Mouse (Mus musculus) liver, embryonic 15.5 days (tissue): ENCODE measurements at regions not wholly inside any gene's neighbourhood (a gene's known extent, or its start where the extent isn't known, plus 50 kb on each side); places are given as distances from the start of the nearest gene placed in this dataset.
A peak's percentile ranks its signal among the peaks of the same experiment; 100 is the strongest.

ENCODE experiments used
- ATAC-seq: fragments of 200-750 bp; cut with Nextera tagmentation; 2 replicates; pipeline ENCODE4 v1.8.0; 2017; ENCODE audit warnings: moderate number of reproducible peaks, mild to moderate bottlenecking, moderate library complexity; ENCODE audit not compliant: insufficient read depth
- H3K27ac ChIP-seq: fragments of 300-500 bp; sonication (generic); replicated peaks from 2 replicates; pipeline ENCODE4 v1.5.1; 2015; ENCODE audit warnings: mild to moderate bottlenecking, inconsistent platforms
- H3K27me3 ChIP-seq: fragments of 300-500 bp; sonication (generic); 2 replicates; pipeline ENCODE4 v1.6.1; 2015; ENCODE audit warnings: mild to moderate bottlenecking, inconsistent platforms
- H3K36me3 ChIP-seq: fragments of 300-500 bp; sonication (generic); replicated peaks from 2 replicates; pipeline ENCODE4 v1.6.1; 2015; ENCODE audit warnings: moderate library complexity, mild to moderate bottlenecking, inconsistent platforms
- H3K4me1 ChIP-seq: fragments of 300-500 bp; sonication (generic); replicated peaks from 2 replicates; pipeline ENCODE4 v1.6.1; 2015; ENCODE audit warnings: inconsistent platforms
- H3K4me2 ChIP-seq: fragments of 300-500 bp; sonication (generic); 2 replicates; pipeline ENCODE4 v1.6.1; 2015; ENCODE audit warnings: moderate library complexity, mild to moderate bottlenecking, inconsistent platforms
- H3K4me3 ChIP-seq: fragments of 300-500 bp; sonication (generic); replicated peaks from 2 replicates; pipeline ENCODE4 v1.5.1; 2015; ENCODE audit warnings: mild to moderate bottlenecking, inconsistent platforms
- H3K9ac ChIP-seq: fragments of 300-500 bp; sonication (generic); 2 replicates; pipeline ENCODE4 v1.6.1; 2015; ENCODE audit warnings: moderate library complexity, mild to moderate bottlenecking, inconsistent platforms
- H3K9me3 ChIP-seq: fragments of 300-500 bp; sonication (generic); replicated peaks from 2 replicates; pipeline ENCODE4 v1.6.1; 2016; ENCODE audit warnings: inconsistent platforms
- WGBS: fragments of 180-500 bp; shearing (Covaris S2); methylation state at CpG from one replicate; pipeline ENCODE4 v1.1.7; 2015; ENCODE audit warnings: mixed read lengths; ENCODE audit not compliant: insufficient replicate concordance; 5-methylcytosine and 5-hydroxymethylcytosine counted together

DNA sequence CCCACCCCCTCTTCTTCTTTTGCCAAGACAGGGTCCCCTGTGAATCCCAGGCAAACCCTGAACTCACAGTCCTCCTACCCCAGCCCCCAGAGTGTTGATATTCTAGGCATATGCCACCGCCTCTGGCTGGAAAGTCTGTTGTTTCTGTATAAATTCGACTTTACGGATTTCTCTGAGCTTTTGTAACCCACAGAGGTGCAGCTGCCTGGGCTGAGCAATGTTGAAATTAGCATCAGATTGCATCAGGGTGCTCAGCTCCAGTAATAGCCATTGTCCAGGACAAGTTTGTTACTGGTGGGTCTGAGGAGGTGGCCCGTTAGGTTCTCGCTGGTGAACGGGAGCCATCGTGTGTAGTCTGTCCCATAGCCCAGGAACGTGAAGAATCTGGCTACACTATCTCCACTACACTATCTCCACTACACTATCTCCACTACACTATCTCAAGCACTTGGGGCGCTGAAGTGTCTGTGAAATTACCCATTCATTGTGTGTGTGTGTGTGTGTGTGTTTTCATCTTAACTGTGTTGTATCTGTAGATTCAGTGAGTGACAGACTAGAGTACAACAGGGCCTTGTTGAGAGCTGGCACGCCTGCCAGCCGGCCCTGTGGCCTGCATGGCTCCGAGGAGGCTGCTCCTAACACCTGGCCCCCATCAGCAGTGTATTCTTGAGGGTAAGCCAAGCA, 92.4 kb upstream of the Hnrnpk start:
- Histone ChIP-seq H3K9me3 (no peaks in the 10 kb centered on the region), H3K9ac (no peak overlapping the region), H3K27me3 (peaks cover 26% of the 10 kb centered on the region), H3K4me2 (no peak overlapping the region), H3K4me1 (no peaks in the 10 kb centered on the region), H3K4me3 (no peak overlapping the region), H3K36me3 (no peaks in the 10 kb centered on the region), H3K27ac (no peak overlapping the region)
- WGBS, result 58% methylated on average over 12 of the region's 12 CpGs
- ATAC-seq, result no peak

GRCm38 (mm10) chr13:58494726-58495125, 91.6 kb upstream of the Hnrnpk start:
- H3K4me2 ChIP-seq, result no peak overlapping the region
- H3K9me3 ChIP-seq, result no peaks in the 10 kb centered on the region
- no peaks in the 10 kb centered on the region for H3K4me1 ChIP-seq
- H3K36me3 ChIP-seq, result no peaks in the 10 kb centered on the region
- H3K9ac ChIP-seq, result no peak overlapping the region
- ATAC-seq, result no peak
- H3K27me3 ChIP-seq, result peaks cover 19% of the 10 kb centered on the region
- no peak overlapping the region for H3K27ac ChIP-seq
- H3K4me3 ChIP-seq, result no peak overlapping the region
- 31% methylated on average over 5 of the region's 5 CpGs for WGBS

- 60% methylated on average over 8 of the region's 8 CpGs for WGBS
- Histone ChIP-seq H3K36me3 (no peaks in the 10 kb centered on the region), H3K27ac (no peak overlapping the region), H3K9me3 (no peaks in the 10 kb centered on the region), H3K4me2 (no peak overlapping the region), H3K27me3 (peaks cover 24% of the 10 kb centered on the region), H3K4me1 (no peaks in the 10 kb centered on the region), H3K4me3 (no peak overlapping the region), H3K9ac (no peak overlapping the region)
- no peak for ATAC-seq
Measured at GRCm38 (mm10) chr13:58490829-58491228, 87.7 kb upstream of the Hnrnpk start.

DNA sequence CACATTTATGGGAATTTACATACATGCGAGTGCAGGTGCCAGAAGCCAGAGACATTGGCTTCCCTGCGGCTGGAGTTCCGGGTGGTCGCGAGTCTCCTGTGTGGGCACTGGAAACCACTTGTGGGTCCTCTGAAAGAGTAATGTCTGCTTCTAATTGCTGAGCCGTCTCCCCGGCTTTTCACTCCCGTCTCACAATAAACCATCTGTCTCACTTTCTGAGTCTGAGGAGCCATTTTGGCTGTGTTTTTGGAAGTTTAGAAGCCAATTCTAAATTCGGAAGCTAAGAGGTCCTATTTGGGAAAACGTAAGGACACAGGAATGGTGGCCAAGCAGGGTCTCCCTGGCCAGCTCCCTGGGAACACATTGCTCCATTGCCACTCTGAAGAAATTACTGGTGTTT, 81.9 kb upstream of the Hnrnpk start:
- Histone ChIP-seq H3K9me3 (no peaks in the 10 kb centered on the region), H3K36me3 (no peaks in the 10 kb centered on the region), H3K4me2 (no peak overlapping the region), H3K27me3 (peaks cover 36% of the 10 kb centered on the region; the same call in 1 of the 2 replicates), H3K4me1 (peaks cover 15% of the 10 kb centered on the region), H3K9ac (no peak overlapping the region), H3K4me3 (no peak overlapping the region), H3K27ac (no peak overlapping the region)
- no peak for ATAC-seq
- 74% methylated on average over 10 of the region's 10 CpGs for WGBS

DNA sequence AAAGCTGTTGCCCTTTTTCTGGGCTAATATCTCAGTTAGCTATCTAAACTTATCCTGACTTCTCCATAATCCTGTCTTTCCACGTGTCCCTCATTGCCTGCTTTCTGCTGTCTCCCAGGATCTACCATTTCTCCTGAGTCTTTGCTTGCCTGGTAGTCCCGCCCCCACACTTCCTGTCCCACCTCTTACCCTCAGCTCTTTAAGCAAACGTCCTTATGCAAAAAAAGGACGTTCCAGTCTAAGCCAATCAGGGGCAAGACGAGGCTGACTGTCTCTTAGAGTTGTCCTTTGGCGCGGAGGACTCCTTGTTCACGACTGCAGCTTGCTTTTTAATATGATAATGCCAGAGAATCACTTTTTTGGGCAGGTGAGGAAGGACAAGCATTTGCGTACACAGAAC, 79.6 kb upstream of the Hnrnpk start:
- peaks cover 28% of the 10 kb centered on the region for H3K4me1 ChIP-seq
- peaks cover 31% of the 10 kb centered on the region; the same call in 1 of the 2 replicates for H3K27me3 ChIP-seq
- H3K27ac ChIP-seq, result no peak overlapping the region
- H3K36me3 ChIP-seq, result no peaks in the 10 kb centered on the region
- H3K9ac ChIP-seq, result no peak overlapping the region
- ATAC-seq, result no peak
- 49% methylated on average over 9 of the region's 9 CpGs for WGBS
- H3K4me2 ChIP-seq, result no peak overlapping the region
- H3K9me3 ChIP-seq, result no peaks in the 10 kb centered on the region
- no peak overlapping the region for H3K4me3 ChIP-seq

DNA sequence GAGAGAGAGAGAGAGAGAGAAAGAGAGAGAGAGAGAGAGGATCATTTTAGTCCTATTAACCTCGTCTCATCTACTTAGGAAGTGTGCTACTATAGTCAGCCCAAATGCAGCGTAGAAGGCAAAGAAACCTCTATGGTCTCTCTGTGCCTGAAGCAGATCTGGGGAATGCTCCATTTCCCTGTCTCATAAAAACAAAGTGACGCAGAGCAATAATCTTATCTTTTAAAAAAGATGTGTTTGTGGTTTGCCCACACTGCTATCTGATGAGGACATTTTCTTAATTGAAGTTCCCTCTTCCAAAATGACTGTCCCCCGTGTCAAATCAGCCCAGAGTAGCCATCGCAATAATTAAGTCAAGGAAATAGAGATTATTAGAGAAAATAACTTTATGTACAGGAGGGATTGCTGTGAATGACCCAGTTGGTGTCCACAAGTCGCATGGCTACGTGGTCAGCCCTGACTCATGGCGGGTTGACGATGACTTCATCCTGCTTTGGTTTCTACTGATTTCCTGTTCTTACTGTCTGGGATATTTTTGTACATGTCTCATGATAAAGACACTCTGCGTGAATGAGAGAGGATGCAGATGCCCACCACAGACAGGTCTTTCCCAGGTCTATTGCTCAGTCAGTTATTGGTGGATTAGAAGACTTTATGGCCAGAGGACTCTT, 77.9 kb upstream of the Hnrnpk start:
- peak overlapping the region; percentile 0; the same call in 1 of the 2 replicates for H3K4me2 ChIP-seq

GRCm38 (mm10) chr13:58480388-58480927, 77.3 kb upstream of the Hnrnpk start:
- Histone ChIP-seq H3K9ac (no peak overlapping the region), H3K36me3 (no peaks in the 10 kb centered on the region), H3K4me3 (no peak overlapping the region), H3K4me2 (no peak overlapping the region), H3K9me3 (no peaks in the 10 kb centered on the region), H3K4me1 (peaks cover 50% of the 10 kb centered on the region), H3K27ac (no peak overlapping the region), H3K27me3 (peaks cover 24% of the 10 kb centered on the region; the same call in 1 of the 2 replicates)
- WGBS, result 70% methylated on average over 8 of the region's 8 CpGs
- no peak for ATAC-seq

More for the DNA sequence above, 77.9 kb upstream of the Hnrnpk start:
- WGBS, result 20% methylated on average over 10 of the region's 10 CpGs
- no peak overlapping the region for H3K9ac ChIP-seq
- no peaks in the 10 kb centered on the region for H3K36me3 ChIP-seq
- ATAC-seq, result no peak
- peaks cover 24% of the 10 kb centered on the region; the same call in 1 of the 2 replicates for H3K27me3 ChIP-seq
- no peak overlapping the region for H3K27ac ChIP-seq
- no peak overlapping the region for H3K4me3 ChIP-seq
- no peaks in the 10 kb centered on the region for H3K9me3 ChIP-seq
- peaks cover 44% of the 10 kb centered on the region for H3K4me1 ChIP-seq

DNA sequence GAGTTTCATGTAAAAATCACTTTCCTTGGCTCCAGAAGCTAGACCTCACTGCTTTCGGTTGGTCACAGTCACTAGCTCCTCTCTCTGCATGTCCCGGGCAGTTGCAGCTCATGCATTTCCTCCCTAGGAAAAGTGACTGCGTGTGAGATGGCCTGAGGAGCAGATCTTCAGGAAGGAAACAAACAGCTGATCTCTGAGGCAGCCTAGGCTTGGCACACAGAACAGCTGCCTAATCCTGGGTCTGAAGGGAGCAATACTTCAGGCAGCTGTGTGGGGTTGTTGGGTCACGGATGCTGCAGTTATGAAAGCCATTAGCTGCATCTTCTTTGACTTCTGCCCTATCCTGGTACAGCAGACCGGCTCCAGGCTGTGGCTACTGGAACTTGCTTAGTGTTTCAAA, 75.3 kb upstream of the Hnrnpk start:
- H3K9me3 ChIP-seq, result no peaks in the 10 kb centered on the region
- no peak overlapping the region for H3K4me3 ChIP-seq
- WGBS, result 56% methylated on average over 5 of the region's 5 CpGs
- no peaks in the 10 kb centered on the region for H3K36me3 ChIP-seq
- peaks cover 30% of the 10 kb centered on the region for H3K27me3 ChIP-seq
- no peak overlapping the region for H3K4me2 ChIP-seq
- no peak for ATAC-seq
- no peak overlapping the region for H3K9ac ChIP-seq
- H3K4me1 ChIP-seq, result peaks cover 60% of the 10 kb centered on the region
- H3K27ac ChIP-seq, result no peak overlapping the region

- Histone ChIP-seq H3K9me3 (no peaks in the 10 kb centered on the region), H3K4me1 (peaks cover 60% of the 10 kb centered on the region), H3K36me3 (no peaks in the 10 kb centered on the region), H3K9ac (no peak overlapping the region), H3K27ac (peak overlapping the region; percentile 62; the same call in 1 of the 2 replicates), H3K27me3 (peaks cover 34% of the 10 kb centered on the region), H3K4me3 (peak overlapping the region; percentile 20; the same call in 1 of the 2 replicates), H3K4me2 (peak overlapping the region; percentile 50)
- WGBS, result 39% methylated on average over 6 of the region's 6 CpGs
- ATAC-seq, result peak; percentile 47
Measured at GRCm38 (mm10) chr13:58477253-58477652, 74.1 kb upstream of the Hnrnpk start.

DNA sequence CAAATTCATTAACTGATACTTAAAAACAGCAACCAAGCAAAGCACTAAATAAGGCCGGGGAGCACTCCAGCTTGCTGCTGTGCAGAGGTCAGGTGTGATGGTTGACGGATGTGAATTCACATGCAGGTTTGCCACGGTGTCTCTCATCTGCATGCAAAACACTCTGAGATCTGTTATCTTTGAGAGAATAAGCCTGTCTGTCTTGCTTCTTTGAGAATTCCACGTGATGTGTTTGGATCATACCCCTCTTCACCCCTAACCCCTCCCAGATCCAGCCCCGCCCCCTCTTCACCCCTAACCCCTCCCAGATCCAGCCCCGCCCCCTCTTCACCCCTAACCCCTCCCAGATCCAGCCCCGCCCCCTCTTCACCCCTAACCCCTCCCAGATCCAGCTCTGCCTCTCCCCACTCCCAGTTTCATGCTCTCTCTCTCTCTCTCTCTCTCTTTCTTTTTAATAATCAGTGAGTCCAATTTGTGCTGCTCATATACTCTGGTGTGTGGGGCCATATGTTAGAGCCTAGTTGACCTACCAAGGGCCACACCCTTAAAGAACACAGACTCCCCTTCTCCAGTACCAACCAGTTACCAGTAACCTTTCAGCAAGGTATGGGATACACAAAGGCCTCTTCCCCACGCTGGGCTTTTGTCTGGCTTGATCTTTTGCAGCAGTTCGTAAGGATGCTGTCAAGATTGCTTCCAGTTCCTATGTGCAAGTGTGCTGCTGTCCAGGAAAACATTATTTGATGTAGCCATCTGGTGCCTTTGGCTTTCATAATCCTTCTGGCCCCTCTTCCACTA, 73.1 kb upstream of the Hnrnpk start:
- Histone ChIP-seq H3K4me1 (peaks cover 62% of the 10 kb centered on the region), H3K27ac (peak overlapping the region; percentile 82), H3K9me3 (no peaks in the 10 kb centered on the region), H3K4me3 (peak overlapping the region; percentile 20), H3K4me2 (peak overlapping the region; percentile 50), H3K36me3 (no peaks in the 10 kb centered on the region), H3K27me3 (peaks cover 35% of the 10 kb centered on the region), H3K9ac (peak overlapping the region; percentile 9; the same call in 1 of the 2 replicates)
- ATAC-seq, result peak; percentile 40
- WGBS, result 39% methylated on average over 9 of the region's 9 CpGs

DNA sequence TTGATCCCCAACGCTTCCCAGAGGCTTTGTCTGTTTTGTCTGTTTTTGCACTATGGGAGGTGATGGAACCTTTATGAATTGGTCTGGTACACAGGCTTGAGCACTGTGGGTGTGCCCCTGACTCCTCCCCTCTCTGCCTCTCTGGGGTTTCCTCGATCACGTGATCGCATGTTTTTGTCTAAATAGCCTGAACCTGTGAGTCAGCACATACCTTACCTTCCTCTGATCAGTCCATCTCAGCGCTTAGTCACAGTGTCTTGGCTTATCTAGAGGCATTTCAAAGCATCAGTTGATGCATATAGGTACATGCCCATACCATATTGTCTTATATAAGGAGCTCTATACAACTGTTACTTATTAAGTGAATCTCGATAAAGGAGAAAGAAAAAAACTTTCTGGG, 72.4 kb upstream of the Hnrnpk start:
- Histone ChIP-seq H3K27me3 (peaks cover 43% of the 10 kb centered on the region), H3K4me3 (no peak overlapping the region), H3K9ac (no peak overlapping the region), H3K9me3 (no peaks in the 10 kb centered on the region), H3K4me1 (peaks cover 55% of the 10 kb centered on the region), H3K27ac (peak overlapping the region; percentile 82), H3K36me3 (no peaks in the 10 kb centered on the region), H3K4me2 (peak overlapping the region; percentile 50; the same call in 1 of the 2 replicates)
- ATAC-seq, result peak; percentile 92
- 23% methylated on average over 6 of the region's 6 CpGs for WGBS
